Mouse (Mus musculus): ENCODE results near the gene Jarid2. TPM values are rescaled to one million over a fixed set of nuclear protein-coding genes. Genes with fewer than 3 reads are reported as not detected.

The Jarid2 gene
- polyA plus RNA-seq, 1 experiment: 3.1 TPM

- no peaks in the 10 kb centered on the region for H3K79me2 ChIP-seq (ENCODE audit: control insufficient read depth, insufficient read depth)
- H3K27me3 ChIP-seq (ENCODE audit: control insufficient read depth, insufficient read depth, insufficient read length): no peaks in the 10 kb centered on the region
- TF ChIP-seq FOSL1 (IDR thresholded peaks at IDR 0.05; ENCODE audit: insufficient read depth, low read length, poor library complexity, severe bottlenecking): no peak
- no peak for TF ChIP-seq CEBPB (IDR thresholded peaks at IDR 0.05; ENCODE audit: low read depth)
- no peak overlapping the region for H3K4me3 ChIP-seq (ENCODE audit: insufficient read depth, poor library complexity, severe bottlenecking)
- H3K36me3 ChIP-seq (ENCODE audit: control insufficient read depth, insufficient read depth): peaks cover 52% of the 10 kb centered on the region
- H3K79me3 ChIP-seq (ENCODE audit: low read depth): no peaks in the 10 kb centered on the region
- H3ac ChIP-seq (ENCODE audit: control insufficient read depth, insufficient read length, low read depth): no peak overlapping the region
Measured at GRCm38 (mm10) chr13:44915945-44916344, 186.7 kb downstream of the Jarid2 start.

- H3K36me3 ChIP-seq (ENCODE audit: control insufficient read depth, insufficient read depth): peaks cover 65% of the 10 kb centered on the region
- TF ChIP-seq MYOD1 (IDR thresholded peaks at IDR 0.05; ENCODE audit: control insufficient read depth, insufficient read length, low read depth) (no peak), MYOG (IDR thresholded peaks at IDR 0.05; ENCODE audit: control insufficient read depth, extremely low read depth, insufficient read length) (no peak), MAX (IDR thresholded peaks at IDR 0.05) (no peak), CEBPB (IDR thresholded peaks at IDR 0.05; ENCODE audit: low read depth) (no peak), CTCF (IDR thresholded peaks at IDR 0.05; ENCODE audit: control insufficient read depth, insufficient read depth, insufficient read length) (no peak), FOSL1 (IDR thresholded peaks at IDR 0.05; ENCODE audit: insufficient read depth, low read length, poor library complexity, severe bottlenecking) (no peak), USF1 (IDR thresholded peaks at IDR 0.05; ENCODE audit: low read depth) (no peak)
- no peak overlapping the region for H3K4me3 ChIP-seq (ENCODE audit: insufficient read depth, poor library complexity, severe bottlenecking)
- H3K79me2 ChIP-seq (ENCODE audit: control insufficient read depth, insufficient read depth): no peaks in the 10 kb centered on the region
- no peaks in the 10 kb centered on the region for H3K27me3 ChIP-seq (ENCODE audit: control insufficient read depth, insufficient read depth, insufficient read length)
- no peaks in the 10 kb centered on the region for H3K79me3 ChIP-seq (ENCODE audit: low read depth)
- no peak overlapping the region for H3ac ChIP-seq (ENCODE audit: control insufficient read depth, insufficient read length, low read depth)
Measured at GRCm38 (mm10) chr13:44917202-44917601, 187.9 kb downstream of the Jarid2 start.

- H3K4me3 ChIP-seq (ENCODE audit: insufficient read depth, poor library complexity, severe bottlenecking): no peak overlapping the region
- H3K79me3 ChIP-seq (ENCODE audit: low read depth): no peaks in the 10 kb centered on the region
- H3K27me3 ChIP-seq (ENCODE audit: control insufficient read depth, insufficient read depth, insufficient read length): no peaks in the 10 kb centered on the region
- no peaks in the 10 kb centered on the region for H3K79me2 ChIP-seq (ENCODE audit: control insufficient read depth, insufficient read depth)
- TF ChIP-seq MAX (IDR thresholded peaks at IDR 0.05) (no peak), CTCF (IDR thresholded peaks at IDR 0.05; ENCODE audit: control insufficient read depth, insufficient read depth, insufficient read length) (no peak), FOSL1 (IDR thresholded peaks at IDR 0.05; ENCODE audit: insufficient read depth, low read length, poor library complexity, severe bottlenecking) (no peak), MYOG (IDR thresholded peaks at IDR 0.05; ENCODE audit: control insufficient read depth, extremely low read depth, insufficient read length) (no peak), CEBPB (IDR thresholded peaks at IDR 0.05; ENCODE audit: low read depth) (no peak), USF1 (IDR thresholded peaks at IDR 0.05; ENCODE audit: low read depth) (no peak), MYOD1 (IDR thresholded peaks at IDR 0.05; ENCODE audit: control insufficient read depth, insufficient read length, low read depth) (no peak)
- no peak overlapping the region for H3ac ChIP-seq (ENCODE audit: control insufficient read depth, insufficient read length, low read depth)
- peaks cover 71% of the 10 kb centered on the region for H3K36me3 ChIP-seq (ENCODE audit: control insufficient read depth, insufficient read depth)
Measured at GRCm38 (mm10) chr13:44918269-44918668, 189.0 kb downstream of the Jarid2 start.

GRCm38 (mm10) chr13:44921095-44921494 is 191.8 kb downstream of the Jarid2 start:
- no peak overlapping the region for H3ac ChIP-seq (ENCODE audit: control insufficient read depth, insufficient read length, low read depth)
- H3K79me3 ChIP-seq (ENCODE audit: low read depth): no peaks in the 10 kb centered on the region
- peaks cover 76% of the 10 kb centered on the region for H3K36me3 ChIP-seq (ENCODE audit: control insufficient read depth, insufficient read depth)
- no peaks in the 10 kb centered on the region for H3K27me3 ChIP-seq (ENCODE audit: control insufficient read depth, insufficient read depth, insufficient read length)
- TF ChIP-seq USF1 (IDR thresholded peaks at IDR 0.05; ENCODE audit: low read depth): no peak
- no peak for TF ChIP-seq FOSL1 (IDR thresholded peaks at IDR 0.05; ENCODE audit: insufficient read depth, low read length, poor library complexity, severe bottlenecking)
- TF ChIP-seq MAX (IDR thresholded peaks at IDR 0.05): no peak
- no peak for TF ChIP-seq CEBPB (IDR thresholded peaks at IDR 0.05; ENCODE audit: low read depth)
- no peak for TF ChIP-seq MYOD1 (IDR thresholded peaks at IDR 0.05; ENCODE audit: control insufficient read depth, insufficient read length, low read depth)
- no peak for TF ChIP-seq MYOG (IDR thresholded peaks at IDR 0.05; ENCODE audit: control insufficient read depth, extremely low read depth, insufficient read length)
- H3K79me2 ChIP-seq (ENCODE audit: control insufficient read depth, insufficient read depth): no peaks in the 10 kb centered on the region
- no peak overlapping the region for H3K4me3 ChIP-seq (ENCODE audit: insufficient read depth, poor library complexity, severe bottlenecking)

- no peaks in the 10 kb centered on the region for H3K27me3 ChIP-seq (ENCODE audit: control insufficient read depth, insufficient read depth, insufficient read length)
- no peak overlapping the region for H3ac ChIP-seq (ENCODE audit: control insufficient read depth, insufficient read length, low read depth)
- H3K79me3 ChIP-seq (ENCODE audit: low read depth): no peaks in the 10 kb centered on the region
- H3K4me3 ChIP-seq (ENCODE audit: insufficient read depth, poor library complexity, severe bottlenecking): no peak overlapping the region
- H3K79me2 ChIP-seq (ENCODE audit: control insufficient read depth, insufficient read depth): no peaks in the 10 kb centered on the region
- peaks cover 77% of the 10 kb centered on the region for H3K36me3 ChIP-seq (ENCODE audit: control insufficient read depth, insufficient read depth)
- TF ChIP-seq MYOG (IDR thresholded peaks at IDR 0.05; ENCODE audit: control insufficient read depth, extremely low read depth, insufficient read length) (no peak), MAX (IDR thresholded peaks at IDR 0.05) (no peak)
Measured at GRCm38 (mm10) chr13:44921721-44922120, 192.4 kb downstream of the Jarid2 start.

GRCm38 (mm10) chr13:44924042-44924441 is 194.8 kb downstream of the Jarid2 start:
- no peaks in the 10 kb centered on the region for H3K79me3 ChIP-seq (ENCODE audit: low read depth)
- no peaks in the 10 kb centered on the region for H3K27me3 ChIP-seq (ENCODE audit: control insufficient read depth, insufficient read depth, insufficient read length)
- H3K36me3 ChIP-seq (ENCODE audit: control insufficient read depth, insufficient read depth): peaks cover 65% of the 10 kb centered on the region
- no peak overlapping the region for H3ac ChIP-seq (ENCODE audit: control insufficient read depth, insufficient read length, low read depth)
- no peak overlapping the region for H3K4me3 ChIP-seq (ENCODE audit: insufficient read depth, poor library complexity, severe bottlenecking)
- TF ChIP-seq CEBPB (IDR thresholded peaks at IDR 0.05; ENCODE audit: low read depth) (no peak), MYOD1 (IDR thresholded peaks at IDR 0.05; ENCODE audit: control insufficient read depth, insufficient read length, low read depth) (no peak), MYOG (IDR thresholded peaks at IDR 0.05; ENCODE audit: control insufficient read depth, extremely low read depth, insufficient read length) (no peak), CTCF (IDR thresholded peaks at IDR 0.05; ENCODE audit: control insufficient read depth, insufficient read depth, insufficient read length) (no peak), USF1 (IDR thresholded peaks at IDR 0.05; ENCODE audit: low read depth) (no peak), FOSL1 (IDR thresholded peaks at IDR 0.05; ENCODE audit: insufficient read depth, low read length, poor library complexity, severe bottlenecking) (no peak), MAX (IDR thresholded peaks at IDR 0.05) (no peak)
- no peaks in the 10 kb centered on the region for H3K79me2 ChIP-seq (ENCODE audit: control insufficient read depth, insufficient read depth)
